Mouse (Mus musculus) common myeloid progenitor, adult 5-6 weeks (primary cell): ENCODE measurements around the gene Cd4. TPM values are rescaled to one million over a fixed set of nuclear protein-coding genes. Genes with fewer than 3 reads are reported as not detected.

Source experiments
- ATAC-seq: replicated peaks from 2 replicates; pipeline ENCODE4 v1.8.0; 2016; ENCODE audit warnings: low read depth, mild to moderate bottlenecking, moderate TSS enrichment, inconsistent platforms; ENCODE audit not compliant: poor library complexity, severe bottlenecking
- total RNA-seq: library from RNA; stranded (forward); fragments of 200-1000, 187-1606 nt; gene quantifications from 2 replicates; pipeline ENCODE4 v1.2.3, GENCODE M21; 2017

Cd4 gene
- total RNA-seq, 1 experiment from 2014 or later: 0.73 TPM

DNA sequence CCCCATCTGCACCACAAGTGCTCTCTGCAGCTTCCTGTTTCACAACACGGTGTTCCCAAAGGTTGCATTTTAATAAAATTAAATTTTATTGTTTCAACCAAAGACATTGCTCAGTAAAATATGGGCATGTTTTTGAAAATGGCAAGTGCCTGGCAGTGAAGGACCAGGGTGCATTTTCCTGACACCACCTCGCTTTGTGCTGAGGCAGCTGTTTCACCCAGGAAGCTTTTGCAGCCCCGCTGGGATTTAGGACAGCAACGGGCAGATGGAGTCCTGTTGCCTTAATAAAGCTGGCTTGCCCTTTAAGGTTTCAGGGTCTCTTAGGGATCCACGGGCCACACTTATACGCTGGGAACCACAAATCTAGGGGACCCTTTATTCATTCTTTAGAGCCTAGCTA, 3.0 kb upstream of the Cd4 start:
- 0 out of 2 replicates have a peak, but pooled peaks have one; percentile 15 for ATAC-seq

DNA sequence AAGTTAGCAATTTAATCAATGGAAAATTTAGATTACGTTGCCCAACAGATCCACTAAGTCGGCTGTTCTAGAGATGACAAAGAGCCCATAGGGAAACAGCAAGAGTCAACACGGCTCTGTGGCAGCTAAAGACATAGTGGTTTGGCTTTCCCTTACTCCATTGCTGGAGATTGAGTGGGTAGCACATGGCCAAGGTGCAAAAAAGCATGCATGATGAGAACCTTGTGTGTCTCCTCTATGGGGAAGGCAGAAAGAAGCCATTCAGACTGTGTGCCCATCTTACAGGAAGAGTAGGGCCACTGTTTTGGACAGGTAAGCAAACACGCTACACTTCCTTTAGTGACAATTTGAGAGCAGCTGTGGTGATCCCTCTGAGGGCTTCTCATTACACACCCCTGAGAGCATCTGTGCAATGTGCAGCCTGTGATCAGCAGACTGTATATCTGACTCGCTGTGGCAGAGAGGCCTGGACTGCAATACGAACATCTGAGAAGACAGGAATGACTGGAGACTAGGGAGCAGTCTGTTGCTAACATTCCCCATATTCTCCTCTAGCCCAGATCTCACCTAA, 619 bp upstream of the Cd4 start:
- ATAC-seq: no peak

DNA sequence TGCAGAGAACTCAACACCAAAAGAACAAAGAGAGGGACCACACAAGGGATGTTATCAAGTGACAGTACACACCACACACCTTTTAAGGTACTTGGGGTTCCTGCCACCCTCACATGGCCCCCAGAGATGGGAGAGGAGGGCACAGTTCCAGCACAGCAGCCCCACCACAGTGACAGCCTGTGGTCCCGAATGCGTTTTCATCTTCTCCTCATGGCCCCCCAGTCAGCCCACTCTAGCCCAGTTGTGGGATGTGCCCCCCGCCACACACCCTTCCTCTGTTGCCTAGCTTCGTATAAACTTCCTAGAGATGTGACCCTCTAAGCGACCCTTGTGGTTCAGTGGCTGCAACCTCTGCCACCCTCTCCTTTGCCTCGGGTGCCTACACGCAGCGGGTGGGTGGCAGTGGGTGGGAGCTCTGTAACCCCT, 2.1 kb downstream of the Cd4 start:
- ATAC-seq: no peak

DNA sequence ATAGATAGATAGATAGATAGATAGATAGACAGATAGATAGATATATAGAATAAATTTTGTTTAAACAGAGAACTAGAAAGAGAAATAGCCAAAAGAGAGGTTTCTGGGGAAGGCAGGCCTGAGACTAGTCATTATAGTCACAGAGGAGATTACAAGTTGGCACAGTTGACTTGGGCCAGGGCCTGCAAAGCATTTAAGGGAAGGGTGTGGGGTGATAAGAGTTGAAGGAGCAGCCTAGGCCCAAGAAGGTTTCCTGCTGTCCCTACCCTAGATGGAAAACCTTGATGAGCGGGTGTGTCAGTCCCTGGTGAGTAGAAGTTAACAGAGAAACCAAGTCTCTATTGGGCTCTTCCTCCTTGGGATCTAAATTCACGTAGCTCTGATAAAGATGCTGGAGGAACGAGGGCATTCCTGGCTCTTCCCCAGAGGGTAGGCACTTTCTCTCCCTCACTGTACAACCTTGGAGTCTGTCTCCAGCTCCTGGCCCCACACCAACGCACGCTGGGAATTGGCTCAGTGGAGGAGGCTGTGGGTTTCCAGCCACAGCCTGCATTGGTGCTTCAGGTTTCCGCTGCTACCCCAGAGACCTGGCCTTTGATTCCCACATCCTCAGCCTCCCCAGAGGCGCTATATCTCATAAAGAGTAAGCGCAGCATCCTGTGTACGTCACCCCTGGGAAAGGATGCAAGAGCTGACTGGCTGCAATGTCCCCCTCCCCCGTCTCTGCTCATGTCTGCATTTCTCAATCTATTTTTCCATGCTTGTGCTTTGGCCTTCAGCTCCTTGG, 3.1 kb downstream of the Cd4 start:
- no peak for ATAC-seq

DNA sequence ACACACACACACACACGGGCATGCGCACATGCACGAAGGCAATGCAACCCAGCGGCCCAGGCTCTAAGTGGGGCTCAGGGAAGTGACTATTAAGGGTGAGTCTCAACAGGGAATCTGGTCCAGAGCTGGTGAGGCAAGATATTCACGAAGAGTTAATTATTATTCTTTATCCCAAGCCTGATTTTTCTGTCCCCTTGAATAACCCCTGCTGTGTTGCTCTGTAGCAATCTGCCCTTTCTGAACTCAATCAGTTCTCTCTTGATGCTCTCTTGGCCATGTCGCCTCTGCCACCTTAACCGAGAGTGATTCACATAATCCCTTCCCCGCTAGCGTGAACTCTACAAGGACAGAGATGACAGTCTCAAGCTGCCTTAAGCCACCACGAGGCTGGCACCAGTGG, 4.7 kb downstream of the Cd4 start:
- ATAC-seq: no peak

DNA sequence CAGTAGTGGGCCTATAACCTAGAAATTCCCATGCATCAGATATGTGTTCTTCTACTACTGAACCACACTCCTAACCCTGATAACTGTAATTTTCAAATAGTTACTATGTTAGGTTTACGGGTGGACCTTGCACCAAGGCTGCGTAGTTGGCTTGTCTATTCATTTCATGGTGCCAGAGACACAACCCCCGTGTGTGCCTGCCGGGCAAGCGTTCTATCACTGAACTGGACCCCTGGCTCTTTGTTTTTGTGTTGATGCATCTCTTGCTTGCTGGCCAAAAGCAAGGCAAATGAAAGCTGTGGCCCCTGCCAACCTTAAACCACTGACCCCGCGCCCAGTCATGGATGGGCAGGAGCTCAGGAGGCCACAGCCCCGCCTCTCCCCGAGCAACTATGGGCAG, 6.2 kb downstream of the Cd4 start:
- no peak for ATAC-seq

DNA sequence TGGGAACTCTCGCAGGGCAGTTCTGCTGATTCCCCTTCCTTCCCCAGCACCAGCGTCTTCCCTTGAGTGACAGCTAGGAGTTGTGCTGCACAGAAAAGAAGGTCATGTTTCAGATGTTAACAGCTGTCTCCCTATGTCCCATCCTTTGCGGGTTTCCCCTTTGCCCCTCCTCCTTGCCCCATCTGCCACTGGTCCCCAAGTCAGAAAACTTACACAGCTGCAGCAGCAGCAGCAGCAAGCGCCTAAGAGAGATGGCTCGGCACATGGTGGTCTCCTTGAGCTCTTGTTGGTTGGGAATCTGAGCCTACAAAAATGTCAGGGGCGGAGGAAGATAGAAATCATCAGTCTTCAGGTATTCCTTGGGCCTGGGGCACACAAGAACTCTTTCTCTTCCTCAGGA, 8.6 kb downstream of the Cd4 start:
- ATAC-seq: no peak

DNA sequence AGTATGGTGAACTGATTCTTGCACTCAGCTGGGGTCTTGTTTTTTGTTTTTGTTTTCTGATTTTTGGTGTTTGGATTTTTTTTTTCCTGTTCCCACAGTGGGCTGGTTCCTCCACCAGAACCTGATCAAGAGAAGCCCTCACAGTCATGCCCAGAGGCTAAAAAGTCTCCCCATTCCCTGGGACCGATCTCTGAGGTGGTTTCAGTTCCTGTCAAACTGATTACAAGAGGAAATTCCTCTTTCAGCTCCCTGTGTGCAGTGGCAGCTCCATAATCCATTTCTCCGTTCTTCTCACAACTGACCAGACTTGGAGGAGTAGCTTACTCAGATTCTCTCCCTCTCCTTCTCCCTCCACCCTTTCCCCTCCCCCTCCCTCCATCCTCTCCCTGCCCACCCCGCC, 13.7 kb downstream of the Cd4 start:
- ATAC-seq: 0 out of 2 replicates have a peak, but pooled peaks have one; percentile 39

DNA sequence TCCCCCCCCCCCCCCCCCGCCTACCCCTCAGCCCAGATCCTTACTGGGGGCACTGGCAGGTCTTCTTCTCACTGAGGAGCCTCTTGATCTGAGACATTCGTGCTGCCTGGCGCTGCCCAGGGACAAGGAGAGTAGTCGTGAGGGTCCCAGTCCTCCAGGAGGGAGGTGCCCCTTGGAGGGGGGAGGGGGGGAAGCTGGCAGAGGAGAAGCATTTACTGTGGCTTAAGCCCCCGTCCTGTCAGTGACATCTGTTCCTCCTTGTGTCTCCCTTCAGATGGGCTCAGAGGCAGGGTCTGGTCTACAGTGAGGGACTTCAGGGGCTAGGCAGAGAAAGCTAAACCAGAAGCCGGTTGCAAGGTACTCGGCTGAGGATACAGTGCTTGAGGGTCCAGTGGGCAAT, 21.5 kb downstream of the Cd4 start:
- no peak for ATAC-seq

DNA sequence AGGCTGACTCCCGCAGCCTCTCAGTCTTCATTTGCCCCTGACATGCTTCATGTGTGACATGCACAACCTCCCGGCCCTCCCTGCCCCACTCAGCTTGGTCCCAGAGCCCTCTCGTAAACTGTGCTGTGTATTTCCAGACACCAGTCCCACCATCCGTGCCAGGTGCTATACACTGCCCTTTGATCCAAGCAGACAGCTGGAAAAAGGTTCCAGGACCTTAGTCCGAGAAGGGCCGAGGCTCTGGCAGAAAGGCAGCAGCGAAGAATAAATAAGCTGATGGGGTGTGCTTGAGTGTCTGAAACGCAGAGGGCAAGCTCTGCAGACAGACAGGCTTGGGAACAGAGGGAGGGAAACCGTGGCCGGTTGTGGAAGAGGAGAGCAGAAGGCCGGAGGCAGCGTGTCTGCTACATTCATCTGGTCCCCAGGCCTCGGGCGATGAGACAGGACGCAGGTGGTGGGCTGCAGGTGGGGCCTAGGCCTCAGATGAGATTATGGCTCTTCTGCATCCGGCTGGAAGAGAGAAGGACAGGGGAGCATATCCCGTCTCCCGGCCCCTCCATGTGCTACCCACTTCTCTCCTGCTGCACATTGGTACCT, 22.2 kb downstream of the Cd4 start:
- ATAC-seq: no peak

DNA sequence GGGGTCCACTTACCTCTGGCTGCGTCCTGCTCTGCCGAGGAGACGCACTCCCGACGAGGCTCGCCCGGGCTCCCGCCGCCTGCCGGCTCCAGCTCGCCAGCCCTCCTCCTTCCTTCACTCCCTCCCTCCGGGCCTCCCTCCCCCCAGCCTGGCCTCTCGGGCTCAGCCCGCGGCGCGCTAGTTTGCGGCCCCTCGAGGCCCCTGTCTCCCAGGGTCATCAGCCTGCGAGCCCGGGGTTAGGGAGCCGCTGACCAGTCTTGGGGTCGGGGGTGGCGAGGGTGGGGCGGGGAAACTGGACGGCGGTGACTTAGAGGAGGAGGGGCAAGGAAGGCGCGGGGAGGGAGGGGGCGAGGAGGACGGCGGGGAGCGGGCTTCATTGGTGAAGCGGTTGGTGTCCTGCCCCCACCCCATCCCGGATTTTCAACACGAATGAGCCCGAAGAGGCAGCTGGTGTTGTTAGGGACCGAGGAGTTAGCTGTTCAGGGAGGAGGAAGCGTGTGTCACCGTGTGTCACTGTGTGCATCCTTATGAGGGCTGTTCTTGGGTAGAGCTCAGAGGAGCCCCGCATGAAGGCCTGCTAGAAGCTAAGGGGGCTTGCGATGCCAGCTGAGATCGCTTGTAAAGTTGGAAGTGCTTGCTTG, 24.2 kb downstream of the Cd4 start, which contains the start of gene Gpr162:
Gpr162 (minus strand) TSS at position 326 of the 641 bp plus-strand sequence.
- peak; percentile 64 for ATAC-seq

DNA sequence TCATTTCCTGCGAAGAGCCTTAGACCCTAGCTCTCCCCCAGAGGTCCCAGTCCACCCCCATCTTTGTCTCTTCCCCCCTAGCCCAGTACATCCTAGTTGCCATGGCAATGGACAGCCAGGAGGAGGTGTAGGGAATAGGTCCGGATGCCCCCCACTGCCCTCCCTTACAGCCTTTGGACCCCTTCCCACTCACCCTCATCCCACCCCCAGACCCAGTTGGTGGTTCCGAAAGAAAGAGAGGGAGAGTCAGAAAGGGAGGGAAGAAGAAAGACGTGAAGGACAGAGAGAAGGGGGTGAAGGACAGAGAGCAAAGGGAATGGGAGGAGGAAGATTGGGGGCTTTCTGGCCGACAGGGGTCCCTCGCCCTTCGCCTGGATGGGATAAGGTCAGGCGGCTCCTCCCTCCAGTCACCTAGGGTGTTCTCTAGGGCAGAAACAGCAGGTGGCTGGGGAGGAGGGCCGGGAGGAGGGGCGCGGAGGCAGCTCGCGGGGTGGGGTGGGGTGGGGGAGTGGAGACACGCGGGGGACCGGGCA, 24.8 kb downstream of the Cd4 start:
- ATAC-seq: no peak

DNA sequence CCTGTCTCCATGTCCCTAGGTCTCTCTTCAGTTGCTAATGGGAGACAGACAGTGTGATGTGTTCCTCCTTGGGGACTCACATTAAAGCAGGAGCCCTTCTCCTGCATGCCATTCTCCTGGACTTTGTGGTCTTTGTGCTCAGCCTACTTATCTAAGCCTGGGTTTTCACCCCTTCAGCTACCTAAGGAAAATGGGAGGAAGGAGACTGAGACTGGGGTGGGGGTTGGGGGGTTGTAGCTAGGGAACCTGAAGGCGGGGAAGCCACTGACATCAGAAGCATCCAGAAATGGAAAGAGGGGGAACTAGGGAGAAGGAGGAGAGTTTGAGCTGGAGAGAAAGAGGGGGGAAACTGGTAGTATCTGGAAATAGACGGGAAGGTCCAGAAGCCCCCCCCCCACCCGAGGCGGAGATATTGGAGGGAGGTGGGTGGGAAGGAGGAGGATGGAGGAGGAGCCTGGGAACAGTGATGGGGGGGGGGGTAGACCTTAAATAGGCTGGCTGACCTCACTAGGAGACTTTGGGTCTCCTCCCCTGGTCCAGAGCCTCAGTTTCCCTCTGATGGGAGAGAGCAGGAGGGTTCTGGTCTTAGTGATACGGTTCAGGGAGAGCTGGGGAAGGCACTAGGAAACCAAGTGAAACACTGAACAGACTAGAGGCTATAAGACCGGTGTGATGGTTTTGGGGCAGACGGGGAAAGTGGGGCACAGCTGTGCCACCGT, 25.5 kb downstream of the Cd4 start:
- ATAC-seq: no peak

DNA sequence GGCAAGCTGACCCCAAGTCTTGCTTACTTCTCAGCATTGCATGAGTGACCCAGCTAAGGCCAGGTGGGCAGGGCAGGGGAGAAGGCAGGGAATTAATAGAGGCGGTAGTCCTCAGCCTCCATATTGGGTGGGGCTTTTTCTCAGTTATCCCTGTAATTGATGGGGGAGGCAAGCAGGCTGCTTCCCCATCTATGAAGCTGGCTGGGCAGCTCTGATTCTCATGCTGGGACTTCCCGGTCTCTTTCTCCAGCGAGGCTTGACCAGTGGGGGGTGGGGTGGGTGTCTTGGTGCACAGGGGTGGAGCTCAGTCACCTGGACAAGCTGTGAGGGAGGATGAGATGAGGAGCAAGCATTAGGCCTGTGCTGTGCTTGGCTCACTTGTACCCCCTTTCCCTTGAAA, 26.2 kb downstream of the Cd4 start:
- no peak for ATAC-seq

DNA sequence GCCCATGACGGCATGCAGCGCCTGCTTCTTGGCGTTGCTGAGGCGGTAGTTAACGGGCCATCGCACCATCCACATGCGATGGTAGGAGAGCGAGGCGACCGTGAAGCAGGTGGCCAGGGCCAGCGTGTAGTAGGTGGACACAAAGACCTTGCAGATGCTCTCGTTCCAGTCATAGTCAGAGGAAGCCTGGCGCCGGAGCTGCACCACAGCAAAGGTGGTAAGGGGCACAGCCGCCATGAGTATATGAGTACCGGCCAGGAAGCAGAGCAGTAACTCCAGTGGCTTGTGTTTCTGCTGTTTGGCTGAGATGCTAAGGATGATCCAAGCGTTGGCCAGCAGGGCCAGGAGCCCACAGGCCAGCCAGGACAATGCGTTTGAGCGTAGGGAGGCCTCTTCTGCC, 26.8 kb downstream of the Cd4 start:
- ATAC-seq: no peak

DNA sequence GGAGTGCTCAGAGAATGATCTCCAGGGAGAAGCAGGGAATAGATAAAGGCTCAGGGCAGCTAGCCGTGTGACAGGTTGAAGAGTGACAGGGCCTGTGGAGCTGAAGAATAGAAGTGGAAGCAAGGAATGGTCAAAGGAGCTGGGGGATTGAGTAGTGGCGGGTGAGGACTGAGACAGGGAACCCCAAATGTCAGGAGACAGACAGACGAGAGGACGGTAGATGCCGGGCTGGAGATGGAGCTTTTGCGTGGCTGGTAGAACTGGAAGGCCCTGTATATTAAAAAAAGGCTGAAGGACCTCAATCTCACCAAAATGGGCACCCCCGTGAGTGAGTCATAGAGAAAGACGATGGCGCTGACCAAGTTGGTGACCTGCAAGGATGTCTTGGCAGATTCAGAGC, 27.5 kb downstream of the Cd4 start:
- no peak for ATAC-seq

DNA sequence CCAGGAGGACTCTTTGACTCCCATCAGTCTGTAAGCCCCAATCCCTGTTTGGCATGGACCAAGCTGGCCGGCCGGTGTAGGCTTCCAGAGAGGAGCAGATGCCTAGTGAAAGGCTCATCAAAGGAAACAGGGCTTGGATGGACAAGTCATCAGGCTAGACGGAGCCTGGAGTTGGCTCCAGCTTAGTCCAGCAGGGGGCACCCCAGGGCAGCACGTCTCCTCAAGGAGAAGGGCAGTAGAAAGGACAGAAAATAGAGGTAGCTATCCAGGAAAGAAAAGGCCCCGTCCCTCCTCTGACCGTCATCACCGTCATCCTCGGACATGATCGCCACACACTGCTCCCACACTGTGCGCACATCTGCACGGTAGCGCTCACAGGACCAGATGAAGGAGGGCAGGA, 28.3 kb downstream of the Cd4 start:
- ATAC-seq: peak; percentile 65

DNA sequence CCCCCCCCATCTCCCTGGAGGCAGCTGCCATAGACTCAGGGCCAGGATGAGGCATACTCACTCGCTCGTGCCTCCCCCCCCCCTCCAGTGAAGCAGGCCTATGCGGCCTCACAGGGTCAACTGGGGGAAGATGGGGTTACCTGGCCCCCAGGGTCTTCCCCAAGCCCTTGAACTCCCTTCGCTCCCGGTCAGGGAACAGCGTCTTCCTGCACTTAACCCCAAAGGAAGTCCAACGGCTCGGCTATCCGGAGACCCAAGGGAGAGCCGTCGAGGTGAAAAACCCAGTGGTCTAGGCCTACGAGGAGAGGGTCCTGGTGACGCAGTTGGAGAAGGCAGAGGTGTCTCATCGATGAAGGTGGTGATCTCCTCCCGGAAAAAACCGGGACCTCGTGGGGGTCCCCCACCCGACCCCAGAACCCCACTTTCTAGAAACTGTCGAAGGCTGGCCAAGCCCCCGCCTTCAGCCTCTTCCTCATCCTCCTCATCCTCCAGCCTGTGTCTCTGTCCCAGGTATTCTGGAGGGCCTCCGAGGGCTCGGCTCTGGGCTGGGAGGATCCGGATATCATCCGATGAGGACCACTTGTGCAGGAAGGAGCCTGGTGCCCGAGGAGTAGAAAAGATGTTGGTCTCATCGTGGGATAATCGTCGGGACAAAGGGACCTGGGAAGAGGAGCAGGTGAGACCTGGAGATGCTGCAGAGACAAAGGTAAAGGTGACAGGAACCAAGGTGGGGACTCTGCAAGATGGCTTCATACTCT, 29.3 kb downstream of the Cd4 start:
- ATAC-seq: no peak

DNA sequence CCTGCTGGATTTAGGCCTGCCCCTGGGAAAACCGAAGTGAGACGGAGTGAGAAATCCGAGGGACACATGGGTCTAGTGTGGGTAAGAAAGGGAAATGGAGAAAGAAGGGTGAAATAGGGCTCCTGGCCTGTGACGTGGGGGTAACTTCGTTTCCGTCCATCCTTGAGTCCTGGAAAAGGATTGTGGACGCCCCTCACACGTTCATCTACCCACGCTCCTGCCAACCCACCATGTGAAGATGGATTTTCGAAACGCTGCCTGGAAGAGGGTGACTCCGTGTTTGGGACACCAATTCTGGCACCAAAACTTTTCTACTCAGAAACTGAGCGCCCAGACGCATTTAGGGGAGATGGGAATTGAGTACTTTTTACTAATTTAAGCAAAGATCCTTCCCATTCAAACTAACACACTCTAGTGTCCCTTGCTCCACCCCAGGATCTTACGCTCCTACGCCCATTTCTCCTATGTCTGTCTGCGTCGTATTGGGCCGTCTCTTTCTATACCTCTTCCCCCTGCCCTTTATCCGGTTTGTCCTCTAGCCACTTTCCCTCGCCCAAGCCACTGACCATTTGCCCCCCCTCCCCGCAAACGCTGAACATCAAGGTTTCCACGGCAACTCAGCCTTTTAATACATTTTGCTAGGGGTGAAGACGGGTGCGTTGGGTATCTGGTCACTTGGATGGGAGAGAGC, 30.0 kb downstream of the Cd4 start:
- no peak for ATAC-seq
